Mouse (Mus musculus): Measurements from ENCODE around the gene Tmem52.
"Not testable (repeated sequence)": the region's sequence is repeated elsewhere in the genome, so short reads cannot be mapped to it uniquely, and the experiment has no call there.

Gene Tmem52

GRCm38 (mm10) chr4:155468952-155469351 is at the start of gene Tmem52:
TSS of gene Tmem52 (plus strand) at chr4:155469114.
- DNase-seq (ENCODE audit: low spot score in 2 of 2) = no peak

- no peak for DNase-seq (ENCODE audit: low spot score in 2 of 2)
Measured at GRCm38 (mm10) chr4:155420137-155420536, 48.8 kb upstream of the Tmem52 start.

- not testable (repeated sequence) for DNase-seq (ENCODE audit: low spot score in 2 of 2)
Measured at GRCm38 (mm10) chr4:155421412-155422370, 47.2 kb upstream of the Tmem52 start.

- DNase-seq (ENCODE audit: low spot score in 2 of 2) = no peak
Measured at GRCm38 (mm10) chr4:155423988-155424387, 44.9 kb upstream of the Tmem52 start.

GRCm38 (mm10) chr4:155426272-155426671 is 42.6 kb upstream of the Tmem52 start:
- DNase-seq (ENCODE audit: low spot score in 2 of 2) = no peak

- no peak for DNase-seq (ENCODE audit: low spot score in 2 of 2)
Measured at GRCm38 (mm10) chr4:155428442-155428841, 40.5 kb upstream of the Tmem52 start.

- no peak for DNase-seq (ENCODE audit: low spot score in 2 of 2)
Measured at GRCm38 (mm10) chr4:155429202-155429601, 39.7 kb upstream of the Tmem52 start.

- no peak for DNase-seq (ENCODE audit: low spot score in 2 of 2)
Measured at GRCm38 (mm10) chr4:155432358-155432757, 36.6 kb upstream of the Tmem52 start.

- no peak for DNase-seq (ENCODE audit: low spot score in 2 of 2)
Measured at GRCm38 (mm10) chr4:155433993-155434392, 34.9 kb upstream of the Tmem52 start.

GRCm38 (mm10) chr4:155442808-155443207 is 26.1 kb upstream of the Tmem52 start:
- no peak for DNase-seq (ENCODE audit: low spot score in 2 of 2)

- DNase-seq (ENCODE audit: low spot score in 2 of 2) = no peak
Measured at GRCm38 (mm10) chr4:155451597-155451996, 17.3 kb upstream of the Tmem52 start.

- no peak for DNase-seq (ENCODE audit: low spot score in 2 of 2)
Measured at GRCm38 (mm10) chr4:155458575-155458974, 10.3 kb upstream of the Tmem52 start.

- no peak for DNase-seq (ENCODE audit: low spot score in 2 of 2)
Measured at GRCm38 (mm10) chr4:155463050-155463449, 5.9 kb upstream of the Tmem52 start.

GRCm38 (mm10) chr4:155463611-155464010 is 5.3 kb upstream of the Tmem52 start:
- no peak for DNase-seq (ENCODE audit: low spot score in 2 of 2)

GRCm38 (mm10) chr4:155464061-155464460 is 4.9 kb upstream of the Tmem52 start:
- no peak for DNase-seq (ENCODE audit: low spot score in 2 of 2)

- no peak for DNase-seq (ENCODE audit: low spot score in 2 of 2)
Measured at GRCm38 (mm10) chr4:155465607-155466006, 3.3 kb upstream of the Tmem52 start.

GRCm38 (mm10) chr4:155466080-155466479 is 2.8 kb upstream of the Tmem52 start:
- DNase-seq (ENCODE audit: low spot score in 2 of 2) = no peak

- DNase-seq (ENCODE audit: low spot score in 2 of 2) = no peak
Measured at GRCm38 (mm10) chr4:155467237-155468010, 1.5 kb upstream of the Tmem52 start.

GRCm38 (mm10) chr4:155469590-155470262 is 812 bp downstream of the Tmem52 start:
- DNase-seq (ENCODE audit: low spot score in 2 of 2) = no peak

- DNase-seq (ENCODE audit: low spot score in 2 of 2) = no peak
Measured at GRCm38 (mm10) chr4:155470263-155470953, 1.5 kb downstream of the Tmem52 start.

- no peak for DNase-seq (ENCODE audit: low spot score in 2 of 2)
Measured at GRCm38 (mm10) chr4:155470997-155471396, 2.1 kb downstream of the Tmem52 start.
